ENCODE assay signal across 17 mouse cellular contexts in the genomic region with DNA sequence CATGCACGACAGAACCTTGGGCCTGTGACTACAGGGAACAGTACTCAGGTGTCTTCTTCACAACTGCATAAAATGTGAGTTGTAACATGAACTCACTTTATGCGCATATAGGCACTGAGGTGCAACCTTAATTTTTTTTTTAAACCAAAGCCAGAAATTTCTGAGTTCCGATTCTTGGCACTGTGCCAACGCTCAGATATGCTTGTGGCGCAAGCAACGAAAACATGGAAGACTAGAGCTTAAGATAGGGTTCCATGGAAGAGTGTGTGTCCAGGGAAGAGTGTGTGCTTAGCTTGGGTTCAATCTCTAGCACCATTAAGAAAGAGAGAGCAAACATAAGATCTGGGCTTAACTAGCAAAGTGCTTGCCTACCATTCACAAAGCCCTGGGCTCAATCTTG.
DNase-seq lines count a peak whose midpoint lies in the region; TF ChIP-seq lines count a peak whose summit lies in the region.
"Had no signal": no experiment of that assay in that cellular context is flagged by ENCODE, and none has a peak within 500 bp of the region (broad histone marks: within the 10 kb centered on the region; RNA-seq: fewer than 3 reads in every experiment).

No protein-coding gene starts in this region.

- H3K4me1 ChIP-seq in kidney, adult 2 months (ENCODE audit: control insufficient read depth, insufficient read depth, low read length), result no peaks in the 10 kb centered on the region
- H3K4me1 ChIP-seq: embryonic facial prominence, embryonic 10.5 days; forebrain, embryonic 13.5 days; heart, embryonic 15.5 days; hindbrain, embryonic 15.5 days had no signal

- TF ChIP-seq CTCF in layer of hippocampus, adult 2 months (conservative IDR thresholded peaks at IDR 0.05), result no peak
- no peak for TF ChIP-seq CTCF in kidney, adult 2 months (conservative IDR thresholded peaks at IDR 0.05; ENCODE audit: insufficient read depth, insufficient read length, low read depth, low read length)

- 80% methylated on average over 6 of the region's 6 CpGs for WGBS in kidney, adult 2 months

- H3K36me3 ChIP-seq in kidney, adult 2 months (ENCODE audit: control insufficient read depth, insufficient read depth, low read length), result no peaks in the 10 kb centered on the region
- H3K36me3 ChIP-seq: embryonic facial prominence, embryonic 10.5 days; heart, embryonic 15.5 days; hindbrain, embryonic 15.5 days had no signal

- intact Hi-C loops in heart, postnatal 25 days (cut with DNase I), result no loop called here

- TF ChIP-seq POLR2A in kidney, adult 2 months (IDR thresholded peaks at IDR 0.05; ENCODE audit: low read depth, low read length), result no peak

- peak overlapping the region; percentile 43; the same call in 1 of the 2 replicates for H3K27ac ChIP-seq in layer of hippocampus, adult 2 months
- H3K27ac ChIP-seq in kidney, adult 2 months (ENCODE audit: insufficient read depth, low read depth, low read length), result no peak overlapping the region
- H3K27ac ChIP-seq: embryonic facial prominence, embryonic 10.5 days; forebrain, embryonic 13.5 days; heart, embryonic 15.5 days; hindbrain, embryonic 15.5 days had no signal

- DNase-seq in heart, adult 11 months, result peak; percentile 75
- DNase-seq in heart, postnatal 25 days (ENCODE audit: low spot score), result no peak
- no peak for DNase-seq in layer of hippocampus, adult 2 months (ENCODE audit: low spot score in 2 of 2)
- no peak for DNase-seq in layer of hippocampus, adult 9-10 months (ENCODE audit: low spot score)
- DNase-seq in right cerebral cortex, postnatal 14 days, result peak; percentile 34
- DNase-seq in right cerebral cortex, adult 2 months (ENCODE audit: low spot score in 2 of 2), result no peak
- DNase-seq in kidney, adult 2 months, result no peak
- DNase-seq: adrenal gland, adult 8-10 months; adrenal gland, postnatal 36 days; cerebellum, adult 9-10 months; gastrocnemius, postnatal 36 days; heart, adult 18-20 months; heart, postnatal 14 days had no signal

- no peaks in the 10 kb centered on the region for H3K27me3 ChIP-seq in kidney, adult 2 months (replicated peaks; ENCODE audit: control insufficient read depth, insufficient read depth, low read length)
- H3K27me3 ChIP-seq: forebrain, embryonic 13.5 days; heart, embryonic 15.5 days; hindbrain, embryonic 15.5 days had no signal

- no peak overlapping the region for H3K4me3 ChIP-seq in layer of hippocampus, adult 2 months
- no peak overlapping the region for H3K4me3 ChIP-seq in kidney, adult 2 months (ENCODE audit: insufficient read depth, low read depth, low read length)
- H3K4me3 ChIP-seq: embryonic facial prominence, embryonic 10.5 days; forebrain, embryonic 13.5 days; heart, embryonic 15.5 days; hindbrain, embryonic 15.5 days had no signal

Comparison
In these comparisons a context has a peak if more than half of its experiments do, and no peak if none do; other contexts are left out.
1. DNase-seq: peak in heart, adult 11 months (single experiment) and right cerebral cortex, postnatal 14 days (single experiment); none in heart, postnatal 25 days (single experiment), layer of hippocampus, adult 2 months (0 of 2), layer of hippocampus, adult 9-10 months (single experiment), right cerebral cortex, adult 2 months (0 of 2) and kidney, adult 2 months (single experiment).